Mouse (Mus musculus) liver, embryonic 12.5 days (tissue): Measurements from ENCODE around the gene Dennd5b. TPM values are rescaled to one million over a fixed set of nuclear protein-coding genes. Genes with fewer than 3 reads are reported as not detected.

Experiments
- ATAC-seq: fragments of 200-750 bp; cut with Nextera tagmentation; 2 replicates; pipeline ENCODE4 v1.8.0; 2017; ENCODE audit warnings: moderate number of reproducible peaks, mild to moderate bottlenecking, moderate library complexity
- H3K27ac ChIP-seq: fragments of 300-500 bp; sonication (generic); 2 replicates; pipeline ENCODE4 v1.5.1; 2016; ENCODE audit warnings: mild to moderate bottlenecking
- H3K27me3 ChIP-seq: fragments of 300-500 bp; sonication (generic); replicated peaks from 2 replicates; pipeline ENCODE4 v1.6.1; 2016; ENCODE audit warnings: mild to moderate bottlenecking, moderate library complexity
- H3K36me3 ChIP-seq: fragments of 300-500 bp; sonication (generic); 2 replicates; pipeline ENCODE4 v1.6.1; 2016; ENCODE audit warnings: mild to moderate bottlenecking, moderate library complexity
- H3K4me1 ChIP-seq: fragments of 300-500 bp; sonication (generic); 2 replicates; pipeline ENCODE4 v1.6.1; 2016
- H3K4me2 ChIP-seq: fragments of 300-500 bp; sonication (generic); 2 replicates; pipeline ENCODE4 v1.6.1; 2016; ENCODE audit warnings: mild to moderate bottlenecking, moderate library complexity
- H3K4me3 ChIP-seq: fragments of 300-500 bp; sonication (generic); 2 replicates; pipeline ENCODE4 v1.5.1; 2016; ENCODE audit warnings: mild to moderate bottlenecking, moderate library complexity
- H3K9ac ChIP-seq: fragments of 300-500 bp; sonication (generic); 2 replicates; pipeline ENCODE4 v1.6.1; 2016; ENCODE audit warnings: mild to moderate bottlenecking, moderate library complexity
- H3K9me3 ChIP-seq: fragments of 300-500 bp; sonication (generic); replicated peaks from 2 replicates; pipeline ENCODE4 v1.6.1; 2016; ENCODE audit warnings: mild to moderate bottlenecking, moderate library complexity
- WGBS: fragments of 180-500 bp; shearing (Covaris S2); methylation state at CpG from one replicate; pipeline ENCODE4 v1.1.7; 2016; ENCODE audit not compliant: insufficient replicate concordance; 5-methylcytosine and 5-hydroxymethylcytosine counted together
- polyA plus RNA-seq: library from polyadenylated mRNA; unstranded; fragments of >200 nt; fragmentation: Nextera tagmentation; extraction: Ambion mirVana; gene quantifications from 2 replicates; pipeline ENCODE4 v1.2.1, GENCODE M21; 2016

Gene Dennd5b
- polyA plus RNA-seq, 1 experiment from 2014 or later, result 6.0 TPM

- H3K27ac ChIP-seq, result no peak overlapping the region
- no peak overlapping the region for H3K4me2 ChIP-seq
- WGBS, result 17% methylated on average over 1 of the region's 1 CpGs
- no peaks in the 10 kb centered on the region for H3K36me3 ChIP-seq
- H3K4me3 ChIP-seq, result no peak overlapping the region
- no peaks in the 10 kb centered on the region for H3K9me3 ChIP-seq
- no peaks in the 10 kb centered on the region for H3K4me1 ChIP-seq
- H3K9ac ChIP-seq, result no peak overlapping the region
- H3K27me3 ChIP-seq, result no peaks in the 10 kb centered on the region
- ATAC-seq, result no peak
Measured at GRCm38 (mm10) chr6:148961285-148961684, 140.2 kb downstream of the Dennd5b start.

GRCm38 (mm10) chr6:148959540-148960238, 141.8 kb downstream of the Dennd5b start:
- Histone ChIP-seq H3K9ac (no peak overlapping the region), H3K4me3 (no peak overlapping the region), H3K4me2 (no peak overlapping the region), H3K27ac (no peak overlapping the region), H3K27me3 (no peaks in the 10 kb centered on the region), H3K4me1 (peaks cover 6% of the 10 kb centered on the region), H3K9me3 (no peaks in the 10 kb centered on the region), H3K36me3 (no peaks in the 10 kb centered on the region)
- 42% methylated on average over 4 of the region's 4 CpGs for WGBS
- no peak for ATAC-seq

DNA sequence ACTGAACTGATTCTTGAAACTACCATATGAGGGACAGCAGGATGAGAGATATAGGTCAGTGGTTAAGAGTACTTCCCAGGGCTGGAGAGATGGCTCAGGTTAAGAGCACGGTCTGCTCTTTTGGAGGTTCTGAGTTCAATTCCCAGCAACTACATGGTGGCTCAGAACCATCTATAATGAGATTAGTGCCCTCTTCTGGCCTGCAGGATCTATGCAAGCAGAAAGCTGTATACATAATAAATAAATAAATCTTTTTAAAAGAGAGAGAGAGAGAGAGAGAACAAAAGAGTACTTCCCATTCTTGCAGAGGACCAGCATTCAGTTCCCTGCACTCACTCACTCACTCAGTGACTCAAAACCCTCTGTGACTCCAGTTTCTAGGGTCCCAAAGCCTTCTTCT, 142.8 kb downstream of the Dennd5b start:
- no peaks in the 10 kb centered on the region for H3K9me3 ChIP-seq
- H3K27ac ChIP-seq, result no peak overlapping the region
- H3K27me3 ChIP-seq, result no peaks in the 10 kb centered on the region
- no peak for ATAC-seq
- WGBS, result 74% methylated on average over 1 of the region's 1 CpGs
- no peaks in the 10 kb centered on the region for H3K36me3 ChIP-seq
- H3K4me3 ChIP-seq, result no peak overlapping the region
- no peak overlapping the region for H3K4me2 ChIP-seq
- peaks cover 6% of the 10 kb centered on the region for H3K4me1 ChIP-seq
- H3K9ac ChIP-seq, result no peak overlapping the region

GRCm38 (mm10) chr6:148957046-148957445, 144.4 kb downstream of the Dennd5b start:
- H3K4me2 ChIP-seq, result no peak overlapping the region
- ATAC-seq, result no peak
- no peak overlapping the region for H3K27ac ChIP-seq
- peaks cover 6% of the 10 kb centered on the region for H3K4me1 ChIP-seq
- H3K4me3 ChIP-seq, result no peak overlapping the region
- no peaks in the 10 kb centered on the region for H3K27me3 ChIP-seq
- 77% methylated on average over 3 of the region's 3 CpGs for WGBS
- H3K36me3 ChIP-seq, result no peaks in the 10 kb centered on the region
- H3K9ac ChIP-seq, result no peak overlapping the region
- H3K9me3 ChIP-seq, result no peaks in the 10 kb centered on the region

DNA sequence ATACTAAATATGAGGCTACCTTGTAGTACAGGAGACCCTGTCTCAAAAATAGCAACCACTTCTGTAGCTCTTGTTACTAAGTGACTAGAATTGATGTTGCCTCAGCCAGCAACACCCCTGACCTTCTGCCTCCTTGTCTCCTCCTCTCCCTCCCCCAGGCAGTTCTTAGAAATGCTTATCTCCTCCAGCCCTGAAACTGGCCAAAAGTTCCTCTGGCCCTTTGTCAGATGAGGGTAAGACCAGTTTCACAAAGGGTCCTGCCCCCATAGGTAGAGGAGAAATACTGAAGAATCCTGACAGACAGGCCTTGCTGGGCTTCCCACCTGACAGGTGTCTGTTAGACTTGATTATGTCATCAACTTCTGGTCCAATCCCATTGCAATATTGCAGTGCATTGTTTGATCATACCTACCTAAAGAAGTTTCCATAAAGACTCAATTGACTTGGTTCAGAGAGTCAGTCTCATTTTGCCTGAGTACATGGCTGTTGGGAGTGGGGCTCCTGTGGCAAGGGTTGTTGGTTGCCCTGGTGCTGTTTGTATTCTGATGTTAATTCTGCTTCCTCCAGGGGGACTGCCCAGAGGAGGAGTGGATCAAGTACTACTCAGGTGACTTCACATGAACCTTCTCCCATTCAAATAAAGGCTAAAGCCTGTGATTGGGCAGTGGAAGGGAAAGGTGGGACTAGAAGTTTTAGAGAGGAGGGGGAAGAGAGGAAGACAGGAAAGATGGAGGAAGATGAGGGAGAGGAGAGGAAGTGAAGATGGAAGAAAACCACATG, 145.6 kb downstream of the Dennd5b start:
- no peaks in the 10 kb centered on the region for H3K36me3 ChIP-seq
- peaks cover 6% of the 10 kb centered on the region for H3K4me1 ChIP-seq
- no peak overlapping the region for H3K4me2 ChIP-seq
- no peak overlapping the region for H3K4me3 ChIP-seq
- H3K9ac ChIP-seq, result no peak overlapping the region
- no peaks in the 10 kb centered on the region for H3K9me3 ChIP-seq
- H3K27ac ChIP-seq, result no peak overlapping the region
- H3K27me3 ChIP-seq, result no peaks in the 10 kb centered on the region
- peak; percentile 30; the same call in 1 of the 2 replicates for ATAC-seq

GRCm38 (mm10) chr6:148946881-148947405, 154.5 kb downstream of the Dennd5b start:
- Histone ChIP-seq H3K9me3 (no peaks in the 10 kb centered on the region), H3K27me3 (no peaks in the 10 kb centered on the region), H3K27ac (peak overlapping the region; percentile 92), H3K9ac (peak overlapping the region; percentile 77), H3K4me3 (peak overlapping the region; percentile 93), H3K36me3 (peaks cover 8% of the 10 kb centered on the region), H3K4me2 (peak overlapping the region; percentile 92), H3K4me1 (peaks cover 35% of the 10 kb centered on the region)
- ATAC-seq, result no peak
- WGBS, result 43% methylated on average over 11 of the region's 11 CpGs

- H3K4me1 ChIP-seq, result peaks cover 40% of the 10 kb centered on the region
- peaks cover 12% of the 10 kb centered on the region for H3K36me3 ChIP-seq
- WGBS, result 5% methylated on average over 44 of the region's 47 CpGs
- no peaks in the 10 kb centered on the region for H3K9me3 ChIP-seq
- H3K27ac ChIP-seq, result peak within 1 kb of the TSS; percentile 92
- peak; percentile 86 for ATAC-seq
- H3K4me3 ChIP-seq, result peak within 1 kb of the TSS; percentile 93
- H3K27me3 ChIP-seq, result no peaks in the 10 kb centered on the region
- H3K4me2 ChIP-seq, result peak within 1 kb of the TSS; percentile 92
- H3K9ac ChIP-seq, result peak within 1 kb of the TSS; percentile 92
Measured at GRCm38 (mm10) chr6:148946409-148946742, 155.1 kb downstream of the Dennd5b start, which contains the start of gene Sinhcaf. TSS of gene Sinhcaf (minus strand) at chr6:148946467.

GRCm38 (mm10) chr6:148945509-148946408, 155.7 kb downstream of the Dennd5b start:
- peak overlapping the region; percentile 92 for H3K9ac ChIP-seq

GRCm38 (mm10) chr6:148944767-148945508, 156.5 kb downstream of the Dennd5b start:
- WGBS, result under 1% methylated on average over 91 of the region's 92 CpGs
- Histone ChIP-seq H3K27ac (peak overlapping the region; percentile 92), H3K27me3 (no peaks in the 10 kb centered on the region), H3K4me1 (peaks cover 40% of the 10 kb centered on the region), H3K9ac (peak overlapping the region; percentile 92), H3K9me3 (no peaks in the 10 kb centered on the region), H3K4me3 (peak overlapping the region; percentile 93), H3K4me2 (peak overlapping the region; percentile 92), H3K36me3 (peaks cover 12% of the 10 kb centered on the region)
- ATAC-seq, result peak; percentile 75

More at GRCm38 (mm10) chr6:148945509-148946408, 155.7 kb downstream of the Dennd5b start:
- Histone ChIP-seq H3K9me3 (no peaks in the 10 kb centered on the region), H3K36me3 (peaks cover 12% of the 10 kb centered on the region), H3K4me3 (peak overlapping the region; percentile 93), H3K4me2 (peak overlapping the region; percentile 92), H3K27me3 (no peaks in the 10 kb centered on the region), H3K27ac (peak overlapping the region; percentile 92), H3K4me1 (peaks cover 40% of the 10 kb centered on the region)
- peak; percentile 11 for ATAC-seq
- under 1% methylated on average over 75 of the region's 75 CpGs for WGBS

GRCm38 (mm10) chr6:148944344-148944766, 157.1 kb downstream of the Dennd5b start:
- H3K4me3 ChIP-seq, result peak overlapping the region; percentile 93
- H3K27ac ChIP-seq, result peak overlapping the region; percentile 92
- H3K4me2 ChIP-seq, result peak overlapping the region; percentile 92
- 0% methylated on average over 30 of the region's 30 CpGs for WGBS
- peak overlapping the region; percentile 92 for H3K9ac ChIP-seq
- H3K36me3 ChIP-seq, result peaks cover 12% of the 10 kb centered on the region
- no peaks in the 10 kb centered on the region for H3K27me3 ChIP-seq
- ATAC-seq, result no peak; the same call in none of the 2 replicates
- H3K4me1 ChIP-seq, result peaks cover 40% of the 10 kb centered on the region
- no peaks in the 10 kb centered on the region for H3K9me3 ChIP-seq

- Histone ChIP-seq H3K9ac (peak overlapping the region; percentile 92), H3K4me3 (peak overlapping the region; percentile 93), H3K9me3 (no peaks in the 10 kb centered on the region), H3K4me2 (peak overlapping the region; percentile 92), H3K4me1 (peaks cover 43% of the 10 kb centered on the region), H3K27me3 (no peaks in the 10 kb centered on the region), H3K36me3 (peaks cover 12% of the 10 kb centered on the region), H3K27ac (peak overlapping the region; percentile 92)
- ATAC-seq, result no peak
- WGBS, result 24% methylated on average over 3 of the region's 3 CpGs
Measured at GRCm38 (mm10) chr6:148943695-148944094, 157.8 kb downstream of the Dennd5b start.
